Mouse (Mus musculus) heart, adult 8-10 months (tissue): ENCODE measurements at regions not wholly inside any gene's neighbourhood (a gene's known extent, or its start where the extent isn't known, plus 50 kb on each side); places are given as distances from the start of the nearest gene placed in this dataset.

ENCODE experiments used
- DNase-seq: peaks from one replicate; pipeline ENCODE4 v3.0.0; 2022; ENCODE audit warnings: low spot score

- DNase-seq = no peak
Observed at GRCm38 (mm10) chr13:54895981-54896380, 53.2 kb upstream of the Unc5a start.
